Mouse (Mus musculus) left cerebral cortex, adult 18-20 months (tissue): ENCODE results near the gene Taf1. TPM values are rescaled to one million over a fixed set of nuclear protein-coding genes. Genes with fewer than 3 reads are reported as not detected.

Source experiments
- DNase-seq, 2 experiments: peaks; one replicate each; pipeline ENCODE4 v3.0.0; 2021 to 2022; ENCODE audit warnings: low spot score in 2 of 2, mixed read lengths in 1 of 2
- total RNA-seq, 2 experiments: library from RNA; stranded (reverse); gene quantifications; 2 replicates each; pipeline ENCODE4 v1.2.3; 2021

Gene Taf1
- total RNA-seq, 2 experiments from 2014 or later: 48.8 to 49.9 TPM

DNA sequence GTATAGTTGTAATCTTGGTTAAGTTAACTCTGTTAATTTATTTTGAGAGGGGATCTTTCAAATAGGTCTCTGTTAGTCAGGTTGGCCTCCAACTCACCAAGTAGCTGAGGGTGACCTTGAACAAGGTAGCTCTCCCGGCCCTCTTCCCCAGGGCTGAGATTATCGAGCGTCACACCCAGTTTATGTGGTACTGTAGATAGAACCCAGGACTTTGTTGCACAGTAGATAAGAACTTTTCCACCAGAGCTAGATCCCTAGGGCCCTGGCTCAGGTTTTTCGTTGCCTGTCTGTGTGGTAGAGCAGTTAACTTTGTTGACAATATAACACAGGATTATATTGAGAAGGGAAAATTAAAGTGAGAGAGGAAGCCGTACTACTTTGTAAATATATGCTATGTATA, 114.1 kb downstream of the Taf1 start:
- no peak for DNase-seq

Other genes starting within 250 kb of the Taf1 start
- gene Nlgn3, start 233.6 kb upstream of the Taf1 start, total RNA-seq: 100 to 1,000 TPM; 144 to 152 TPM
- gene Gjb1, start 156.4 kb upstream of the Taf1 start, total RNA-seq: 1 to 10 TPM; 8.9 to 9.8 TPM
- 100 to 1,000 TPM; 132 to 140 TPM for gene Zmym3, start 111.9 kb upstream of the Taf1 start, total RNA-seq
- 100 to 1,000 TPM; 113 to 121 TPM for gene Nono, start 103.4 kb upstream of the Taf1 start, total RNA-seq
- gene Itgb1bp2, start 83.6 kb upstream of the Taf1 start, total RNA-seq: 1 to 10 TPM in 1 of 2 experiments, under 1 TPM in 1; 0.47 to 1.1 TPM
- gene Ogt, start 107.3 kb downstream of the Taf1 start, total RNA-seq: 100 to 1,000 TPM; 212 to 218 TPM
- not detected for gene Cxcr3, start 201.5 kb downstream of the Taf1 start, total RNA-seq